Mouse (Mus musculus): ENCODE data around the gene Mthfd1l. TPM values are rescaled to one million over a fixed set of nuclear protein-coding genes. Genes with fewer than 3 reads are reported as not detected.
"Not testable (repeated sequence)": the region's sequence is repeated elsewhere in the genome, so short reads cannot be mapped to it uniquely, and the experiment has no call there.

Mthfd1l gene
- polyA plus RNA-seq, 2 experiments from 2014 or later = 13.4 to 21.5 TPM

GRCm38 (mm10) chr10:4046496-4046895, 73.6 kb downstream of the Mthfd1l start:
- no peak for ATAC-seq

- no peak for ATAC-seq
Observed at GRCm38 (mm10) chr10:4047666-4048065, 74.7 kb downstream of the Mthfd1l start.

- ATAC-seq = no peak
Observed at GRCm38 (mm10) chr10:4050236-4050635, 77.3 kb downstream of the Mthfd1l start.

GRCm38 (mm10) chr10:4052711-4053110, 79.8 kb downstream of the Mthfd1l start:
- no peak for ATAC-seq

GRCm38 (mm10) chr10:4053278-4054061, 80.6 kb downstream of the Mthfd1l start:
- ATAC-seq = no peak

- no peak for ATAC-seq
Observed at GRCm38 (mm10) chr10:4054589-4054988, 81.7 kb downstream of the Mthfd1l start.

GRCm38 (mm10) chr10:4057397-4057796, 84.5 kb downstream of the Mthfd1l start:
- ATAC-seq = no peak

GRCm38 (mm10) chr10:4057832-4058231, 84.9 kb downstream of the Mthfd1l start:
- ATAC-seq = no peak

GRCm38 (mm10) chr10:4061071-4061987, 88.4 kb downstream of the Mthfd1l start:
- ATAC-seq = no peak

- no peak for ATAC-seq
Observed at GRCm38 (mm10) chr10:4063537-4063936, 90.6 kb downstream of the Mthfd1l start.

- ATAC-seq = no peak
Observed at GRCm38 (mm10) chr10:4065295-4066084, 92.6 kb downstream of the Mthfd1l start.

- no peak for ATAC-seq
Observed at GRCm38 (mm10) chr10:4069258-4069826, 96.4 kb downstream of the Mthfd1l start.

GRCm38 (mm10) chr10:4070061-4070460, 97.1 kb downstream of the Mthfd1l start:
- ATAC-seq = no peak

GRCm38 (mm10) chr10:4071069-4071844, 98.3 kb downstream of the Mthfd1l start:
- no peak for ATAC-seq

- no peak for ATAC-seq
Observed at GRCm38 (mm10) chr10:4071845-4072345, 99.0 kb downstream of the Mthfd1l start.

GRCm38 (mm10) chr10:4072491-4072890, 99.6 kb downstream of the Mthfd1l start:
- ATAC-seq = not testable (repeated sequence)

GRCm38 (mm10) chr10:4078220-4078840, 105.4 kb downstream of the Mthfd1l start:
- no peak for ATAC-seq

- ATAC-seq = peak; percentile 49
Observed at GRCm38 (mm10) chr10:4078979-4079630, 106.2 kb downstream of the Mthfd1l start.

GRCm38 (mm10) chr10:4079643-4080244, 106.8 kb downstream of the Mthfd1l start:
- peak; percentile 73 for ATAC-seq

GRCm38 (mm10) chr10:4083609-4084008, 110.7 kb downstream of the Mthfd1l start:
- no peak for ATAC-seq
